13 mouse cellular contexts compared by ENCODE assay signal in the genomic region with DNA sequence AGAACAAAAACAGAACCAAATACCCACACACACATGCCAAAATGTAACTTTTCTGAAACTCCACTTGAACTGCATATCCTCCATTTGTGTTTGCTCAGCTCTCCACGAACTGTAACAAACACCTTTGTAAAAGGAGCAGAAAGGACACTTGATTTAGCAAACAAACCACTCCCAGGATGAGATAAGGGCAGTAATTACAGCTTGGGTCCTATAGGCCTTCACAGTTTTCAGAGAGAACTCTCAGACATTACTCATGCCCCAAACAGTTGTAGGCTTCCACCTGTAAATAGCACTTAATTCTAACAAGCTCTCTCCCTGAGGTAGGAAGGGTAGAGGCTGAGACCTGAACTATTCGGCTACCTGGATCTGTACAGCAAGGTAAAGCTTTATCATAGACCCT.
"Had no signal": no experiment of that assay in that cellular context is flagged by ENCODE, and none has a peak within 500 bp of the region (broad histone marks: within the 10 kb centered on the region; RNA-seq: fewer than 3 reads in every experiment).

No protein-coding gene starts in this region.

- H3K27me3 ChIP-seq: liver, embryonic 15.5 days had no signal

- DNase-seq: kidney, adult 11 months; kidney, postnatal 10 days; kidney, postnatal 4 days; right cerebral cortex, postnatal 14 days; thymus, adult 2 months; thymus, postnatal 25 days had no signal

- H3K4me1 ChIP-seq: midbrain, embryonic 10.5 days had no signal

- H3K9ac ChIP-seq: liver, embryonic 15.5 days had no signal

- H3K4me3 ChIP-seq: layer of hippocampus, adult 2 months; limb, embryonic 10.5 days; liver, embryonic 15.5 days; midbrain, embryonic 10.5 days had no signal

- H3K36me3 ChIP-seq: limb, embryonic 10.5 days; liver, embryonic 15.5 days; midbrain, embryonic 10.5 days had no signal

- H3K9me3 ChIP-seq: limb, embryonic 10.5 days; liver, embryonic 15.5 days; midbrain, embryonic 10.5 days had no signal

- H3K27ac ChIP-seq: hindbrain, postnatal 0 days; layer of hippocampus, adult 2 months; limb, embryonic 10.5 days; liver, embryonic 15.5 days; midbrain, embryonic 10.5 days had no signal

- ATAC-seq: hindbrain, postnatal 0 days; midbrain, embryonic 16.5 days had no signal

- H3K4me2 ChIP-seq: liver, embryonic 11.5 days; liver, embryonic 15.5 days had no signal
